In the genomic region with DNA sequence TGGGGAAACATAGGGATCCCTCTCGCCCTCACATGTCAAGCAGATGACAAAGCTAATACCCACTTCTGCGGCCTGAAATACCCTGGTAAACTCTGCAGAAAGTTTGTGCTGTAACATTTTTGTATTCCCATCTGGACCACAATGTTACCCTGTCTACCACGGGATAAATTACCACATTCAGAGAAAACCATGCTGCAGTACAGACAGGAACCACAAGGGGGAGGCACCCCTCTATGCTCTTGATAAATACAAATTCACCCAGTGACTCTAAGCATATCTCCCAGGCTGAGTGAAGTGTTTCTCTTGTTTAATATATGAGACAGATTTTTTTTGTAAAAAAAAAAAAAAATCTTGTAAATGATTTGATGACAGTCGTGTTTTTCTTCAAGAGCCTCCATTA, we compare ENCODE assay signal across 8 mouse cellular contexts.
DNase-seq lines count a peak whose midpoint lies in the region; ATAC-seq and TF ChIP-seq lines count a peak whose summit lies in the region.
"Not testable (repeated sequence)": the region's sequence is repeated elsewhere in the genome, so short reads cannot be mapped to it uniquely, and the experiment has no call there.

No protein-coding gene starts in this region.

- peak; percentile 38; the same call in 1 of the 2 replicates for ATAC-seq in forebrain, postnatal 0 days
- ATAC-seq in liver, embryonic 12.5 days: peak; percentile 54; the same call in 1 of the 2 replicates
- not testable (repeated sequence) for ATAC-seq in midbrain, embryonic 14.5 days (ENCODE audit: low FRiP score, low TSS enrichment); stomach, postnatal 0 days (ENCODE audit: low FRiP score, low TSS enrichment)

- H3K79me2 ChIP-seq in CH12.LX (replicated peaks; ENCODE audit: control insufficient read depth, extremely low read depth, insufficient read depth, poor library complexity, severe bottlenecking): not testable (repeated sequence)

- WGBS in forebrain, postnatal 0 days: 47% methylated on average over 4 of the region's 4 CpGs
- 24% methylated on average over 4 of the region's 4 CpGs for WGBS in liver, embryonic 12.5 days (ENCODE audit: insufficient replicate concordance)
- WGBS in midbrain, embryonic 14.5 days: 46% methylated on average over 4 of the region's 4 CpGs
- 46% methylated on average over 4 of the region's 4 CpGs for WGBS in stomach, postnatal 0 days

- not testable (repeated sequence) for H3K27ac ChIP-seq in CH12.LX (ENCODE audit: insufficient read depth, low read depth); forebrain, postnatal 0 days (ENCODE audit: low read depth, low read length); liver, embryonic 12.5 days; midbrain, embryonic 14.5 days (replicated peaks; ENCODE audit: low read depth, low read length); stomach, postnatal 0 days (replicated peaks)

- H3K36me3 ChIP-seq in CH12.LX (replicated peaks in 1 of 2; ENCODE audit: control insufficient read depth in 1 of 2, insufficient read depth in 1 of 2, low read length in 1 of 2); forebrain, postnatal 0 days (ENCODE audit: insufficient read depth); liver, embryonic 12.5 days; midbrain, embryonic 14.5 days (ENCODE audit: control insufficient read depth, insufficient read depth, low read length); stomach, postnatal 0 days (ENCODE audit: control insufficient read depth, insufficient read depth, low read length): not testable (repeated sequence)

- not testable (repeated sequence) for H3K9ac ChIP-seq in CH12.LX (ENCODE audit: insufficient read depth, low read depth); forebrain, postnatal 0 days; liver, embryonic 12.5 days; midbrain, embryonic 14.5 days (replicated peaks; ENCODE audit: low read length); stomach, postnatal 0 days (ENCODE audit: low read length)

- peak; percentile 28 for TF ChIP-seq RAD21 in CH12.LX (IDR thresholded peaks at IDR 0.05; ENCODE audit: low read depth, low read length)

- peak; percentile 56 to 60 for TF ChIP-seq CTCF in CH12.LX (conservative IDR thresholded peaks at IDR 0.05 in 1 of 2, IDR thresholded peaks at IDR 0.05 in 1 of 2; ENCODE audit: low read depth in 2 of 2, low read length in 2 of 2)
- TF ChIP-seq CTCF in forebrain, postnatal 0 days (IDR thresholded peaks at IDR 0.05; ENCODE audit: low read depth): peak; percentile 59
- peak; percentile 69 for TF ChIP-seq CTCF in stomach, postnatal 0 days (IDR thresholded peaks at IDR 0.05; ENCODE audit: low read depth)

- not testable (repeated sequence) for H3K27me3 ChIP-seq in CH12.LX (replicated peaks); forebrain, postnatal 0 days (ENCODE audit: insufficient read depth, low read length); liver, embryonic 12.5 days (replicated peaks); midbrain, embryonic 14.5 days (ENCODE audit: control insufficient read depth, insufficient read depth, low read length); stomach, postnatal 0 days (ENCODE audit: control insufficient read depth, insufficient read depth, low read length)

- in situ Hi-C loops in CH12.LX (cut with MboI; ENCODE audit: low pct_ligation_motif_present, low pct_unique_long_range_greater_than_20kb, low sequenced_read_pairs): not testable (repeated sequence)

- not testable (repeated sequence) for H3K4me1 ChIP-seq in CH12.LX (ENCODE audit: control insufficient read depth in 1 of 2, insufficient read depth in 2 of 2); forebrain, postnatal 0 days (ENCODE audit: insufficient read depth); liver, embryonic 12.5 days; midbrain, embryonic 14.5 days (ENCODE audit: control insufficient read depth, insufficient read depth, low read length); stomach, postnatal 0 days (replicated peaks; ENCODE audit: control insufficient read depth, insufficient read depth)

- dilution Hi-C loops in CH12.LX (cut with MboI; ENCODE audit: extremely low pct_ligation_motif_present, extremely low pct_unique_long_range_greater_than_20kb, low sequenced_read_pairs): not testable (repeated sequence)

- not testable (repeated sequence) for H3K4me2 ChIP-seq in CH12.LX (ENCODE audit: insufficient read depth, low read depth, poor library complexity, severe bottlenecking); forebrain, postnatal 0 days (ENCODE audit: low read depth); liver, embryonic 12.5 days; midbrain, embryonic 14.5 days (ENCODE audit: low read length); stomach, postnatal 0 days (replicated peaks; ENCODE audit: low read depth)

- DNase-seq in CH12.LX (ENCODE audit: extremely low read depth): peak; percentile 35
- DNase-seq in cerebellum, postnatal 10 days: peak; percentile 59 to 68
- peak; percentile 27 for DNase-seq in forebrain, postnatal 0 days
- DNase-seq in heart, postnatal 4 days: peak; percentile 67
- DNase-seq in layer of hippocampus, adult 11-12 months (ENCODE audit: low spot score): peak; percentile 46
- DNase-seq in midbrain, embryonic 14.5 days: peak; percentile 47
- DNase-seq in stomach, postnatal 0 days (ENCODE audit: low spot score): peak; percentile 36

- H3K4me3 ChIP-seq in CH12.LX (replicated peaks in 1 of 3; ENCODE audit: low read depth in 2 of 3, low read length in 2 of 3, poor library complexity in 1 of 3); forebrain, postnatal 0 days (ENCODE audit: low read depth, low read length); liver, embryonic 12.5 days; midbrain, embryonic 14.5 days (replicated peaks; ENCODE audit: low read depth, low read length); stomach, postnatal 0 days (ENCODE audit: low read depth, low read length): not testable (repeated sequence)

- TF ChIP-seq POLR2A in CH12.LX (IDR thresholded peaks at IDR 0.05; ENCODE audit: low read depth, low read length): not testable (repeated sequence)

- TF ChIP-seq EP300 in CH12.LX (IDR thresholded peaks at IDR 0.05; ENCODE audit: low read length); stomach, postnatal 0 days (optimal IDR thresholded peaks at IDR 0.05): not testable (repeated sequence)

- not testable (repeated sequence) for H3K9me3 ChIP-seq in CH12.LX (replicated peaks; ENCODE audit: low read length); forebrain, postnatal 0 days (ENCODE audit: low read length); liver, embryonic 12.5 days (replicated peaks); midbrain, embryonic 14.5 days (ENCODE audit: control insufficient read depth, low read length); stomach, postnatal 0 days (ENCODE audit: control insufficient read depth, low read length)
